Mouse (Mus musculus) megakaryocyte-erythroid progenitor cell, adult 5-6 weeks (primary cell): Measurements from ENCODE around the gene Gtf3c5. TPM values are rescaled to one million over a fixed set of nuclear protein-coding genes. Genes with fewer than 3 reads are reported as not detected.
A peak's percentile ranks its signal among the peaks of the same experiment; 100 is the strongest.

ENCODE experiments used
- ATAC-seq: replicated peaks from 2 replicates; pipeline ENCODE4 v1.8.0; 2016; ENCODE audit warnings: mild to moderate bottlenecking, inconsistent platforms; ENCODE audit not compliant: severe bottlenecking, poor library complexity, low FRiP score, low TSS enrichment
- total RNA-seq, 2 experiments: library from RNA; stranded (forward) in 1 of 2; stranded (reverse) in 1 of 2; fragments of 200-1000, 215-1000 nt in 1 of 2; fragments of >200 nt in 1 of 2; fragmentation: Nextera tagmentation in 1 of 2; gene quantifications; 2 replicates each; pipeline ENCODE4 v1.2.3; 2014 to 2017

Gene Gtf3c5
- total RNA-seq, 2 experiments from 2014 or later = 25.7 to 33.9 TPM

GRCm38 (mm10) chr2:28537995-28538816 lies 45.3 kb downstream of the Gtf3c5 start:
- ATAC-seq = no peak

GRCm38 (mm10) chr2:28537634-28537920 lies 46.0 kb downstream of the Gtf3c5 start:
- no peak for ATAC-seq

- ATAC-seq = no peak
Observed at GRCm38 (mm10) chr2:28536766-28537633, 46.6 kb downstream of the Gtf3c5 start.

GRCm38 (mm10) chr2:28536166-28536565 lies 47.4 kb downstream of the Gtf3c5 start:
- no peak for ATAC-seq

GRCm38 (mm10) chr2:28535650-28536049 lies 47.9 kb downstream of the Gtf3c5 start:
- ATAC-seq = no peak

- no peak for ATAC-seq
Observed at GRCm38 (mm10) chr2:28535263-28535540, 48.3 kb downstream of the Gtf3c5 start.

GRCm38 (mm10) chr2:28534436-28535262 lies 48.9 kb downstream of the Gtf3c5 start:
- no peak for ATAC-seq

- no peak for ATAC-seq
Observed at GRCm38 (mm10) chr2:28533901-28534435, 49.6 kb downstream of the Gtf3c5 start.

GRCm38 (mm10) chr2:28532938-28533771 lies 50.4 kb downstream of the Gtf3c5 start:
- peak; percentile 95 for ATAC-seq

GRCm38 (mm10) chr2:28530311-28530710 lies 53.2 kb downstream of the Gtf3c5 start:
- ATAC-seq = no peak

GRCm38 (mm10) chr2:28529856-28530255 lies 53.7 kb downstream of the Gtf3c5 start:
- ATAC-seq = no peak

- no peak for ATAC-seq
Observed at GRCm38 (mm10) chr2:28528354-28528730, 55.2 kb downstream of the Gtf3c5 start.

- ATAC-seq = no peak
Observed at GRCm38 (mm10) chr2:28527436-28528353, 55.9 kb downstream of the Gtf3c5 start.

GRCm38 (mm10) chr2:28525943-28526876 lies 57.3 kb downstream of the Gtf3c5 start:
- no peak for ATAC-seq

GRCm38 (mm10) chr2:28525219-28525942 lies 58.2 kb downstream of the Gtf3c5 start:
- peak; percentile 58 for ATAC-seq

- no peak for ATAC-seq
Observed at GRCm38 (mm10) chr2:28524406-28524805, 59.1 kb downstream of the Gtf3c5 start.
